Mouse (Mus musculus) mesoderm, embryonic 11.5 days (tissue): ENCODE measurements at regions not wholly inside any gene's neighbourhood (a gene's known extent, or its start where the extent isn't known, plus 50 kb on each side); places are given as distances from the start of the nearest gene placed in this dataset.

ENCODE experiments used
- DNase-seq: peaks from one replicate; pipeline ENCODE4 v3.0.0-alpha.2; 2012; ENCODE audit warnings: low read depth, low spot score

GRCm38 (mm10) chr6:104038853-104039252 lies 453.7 kb upstream of the Cntn6 start:
- no peak for DNase-seq

DNA sequence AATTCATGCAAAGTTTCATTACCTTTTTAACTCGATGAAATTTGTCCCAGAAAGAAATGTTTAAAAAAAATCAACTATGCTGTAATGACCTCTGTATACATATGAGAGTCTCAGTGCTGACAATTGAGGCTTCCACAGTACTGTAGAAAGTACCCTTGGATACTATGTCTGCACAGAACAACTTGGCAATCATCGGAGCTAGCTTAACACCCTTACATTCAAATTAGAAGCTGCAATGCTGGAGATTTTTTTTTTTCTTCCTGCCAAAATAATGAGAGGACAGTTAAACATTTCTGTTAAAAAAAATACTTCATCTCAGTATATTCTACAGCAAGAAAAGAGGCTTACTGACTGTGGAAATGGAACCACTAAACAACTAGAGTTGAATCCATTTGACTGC lies 452.1 kb upstream of the Cntn6 start:
- no peak for DNase-seq

GRCm38 (mm10) chr6:104055996-104056395 lies 436.6 kb upstream of the Cntn6 start:
- no peak for DNase-seq

- DNase-seq = no peak
Measured at GRCm38 (mm10) chr6:104061692-104062263, 430.8 kb upstream of the Cntn6 start.

DNA sequence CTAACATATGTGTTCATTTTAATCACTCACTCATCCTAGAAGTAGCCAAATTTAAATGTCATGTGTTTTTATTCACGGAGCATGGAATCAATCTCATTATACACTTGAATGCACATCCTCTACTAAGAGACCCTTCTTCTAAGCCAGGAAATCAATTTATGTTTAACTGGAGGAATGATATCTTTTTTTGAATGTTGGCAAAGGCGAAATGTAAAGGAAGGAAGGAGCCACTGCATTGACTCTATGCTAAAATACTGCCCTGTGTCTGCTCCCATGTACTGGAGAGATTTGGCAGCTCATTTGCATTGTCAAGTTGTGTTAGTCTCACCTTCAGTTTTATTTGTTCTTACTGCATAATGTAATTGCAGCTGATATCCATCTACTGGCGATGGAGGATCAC lies 412.0 kb upstream of the Cntn6 start:
- DNase-seq = no peak

GRCm38 (mm10) chr6:104082242-104082641 lies 410.3 kb upstream of the Cntn6 start:
- DNase-seq = no peak

DNA sequence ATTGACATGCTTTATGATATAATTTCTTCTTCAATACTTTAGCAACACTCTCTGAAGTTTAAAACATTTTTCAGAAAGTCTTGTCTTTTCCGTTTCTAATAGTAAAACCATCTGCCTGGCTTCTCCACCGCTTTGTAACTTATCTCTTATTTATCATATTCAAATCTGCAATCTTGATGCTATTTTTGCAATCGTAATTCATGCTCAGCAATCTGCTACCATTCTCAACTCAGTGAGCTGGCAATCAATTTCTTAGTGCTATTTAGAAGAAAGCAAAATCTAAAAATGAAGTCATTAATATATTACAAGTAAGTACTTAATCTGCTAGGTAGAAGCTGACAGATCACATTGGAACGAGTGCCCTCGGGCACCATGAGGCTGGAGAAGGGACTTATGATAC lies 384.2 kb upstream of the Cntn6 start:
- peak; percentile 4 for DNase-seq
